Mouse (Mus musculus): ENCODE results near the gene Ypel4.
"Not testable (repeated sequence)": the region's sequence is repeated elsewhere in the genome, so short reads cannot be mapped to it uniquely, and the experiment has no call there.

Gene Ypel4

DNA sequence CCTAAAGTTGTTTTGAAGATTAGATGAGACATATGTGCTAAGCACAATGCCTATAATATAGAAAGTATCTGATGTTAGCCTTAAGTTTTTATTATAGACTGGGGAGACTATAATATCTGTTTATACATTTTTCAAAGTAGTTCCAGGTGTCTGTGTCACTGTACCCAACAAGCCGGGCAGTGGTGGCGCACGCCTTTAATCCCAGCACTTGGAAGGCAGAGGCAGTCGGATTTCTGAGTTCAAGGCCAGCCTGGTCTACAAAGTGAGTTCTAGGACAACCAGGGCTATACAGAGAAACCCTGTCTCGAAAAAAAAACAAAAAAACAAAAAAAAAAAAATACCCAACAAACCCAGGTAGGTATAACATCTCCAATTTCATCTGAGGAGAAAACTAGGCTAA lies 5.7 kb upstream of the Ypel4 start:
- not testable (repeated sequence) for DNase-seq

DNA sequence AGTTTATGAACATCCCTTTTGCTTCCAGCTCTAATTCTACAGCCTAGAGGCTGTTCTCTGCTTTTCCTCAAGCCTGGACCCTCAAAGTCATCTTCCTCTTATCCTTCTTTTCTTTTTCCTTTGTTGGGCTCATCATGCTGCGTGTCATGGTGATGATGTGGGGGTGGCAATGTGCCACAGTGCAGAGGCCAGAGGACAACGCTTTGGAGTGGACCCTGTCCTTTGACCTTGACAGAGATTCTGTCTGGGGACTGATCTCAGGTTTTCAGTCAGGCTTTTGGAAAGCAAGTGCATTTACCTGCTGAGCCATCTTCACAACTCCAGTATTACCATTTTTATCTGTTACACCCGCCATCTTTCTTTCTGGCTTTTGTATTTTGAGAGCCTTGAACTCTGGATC lies 2.7 kb upstream of the Ypel4 start:
- DNase-seq, result peak; percentile 47 to 64

DNA sequence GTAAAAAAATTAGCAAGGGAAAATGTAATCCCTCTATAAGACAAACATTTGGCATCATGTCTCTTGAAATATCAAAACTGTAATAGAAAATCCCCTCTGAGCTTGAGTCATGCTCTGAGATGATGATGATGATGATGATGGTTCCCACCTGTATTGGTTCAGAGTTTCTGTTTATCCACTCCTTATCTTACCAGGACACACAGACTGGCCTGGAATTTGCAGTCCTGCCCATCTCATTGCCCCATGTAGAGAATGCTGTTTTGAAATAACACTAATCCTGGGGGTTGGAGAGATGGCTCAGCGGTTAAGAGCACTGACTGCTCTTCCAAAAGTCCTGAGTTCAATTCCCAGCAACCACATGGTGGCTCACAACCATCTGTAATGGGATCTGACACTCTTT lies 1.5 kb upstream of the Ypel4 start:
- no peak for DNase-seq

DNA sequence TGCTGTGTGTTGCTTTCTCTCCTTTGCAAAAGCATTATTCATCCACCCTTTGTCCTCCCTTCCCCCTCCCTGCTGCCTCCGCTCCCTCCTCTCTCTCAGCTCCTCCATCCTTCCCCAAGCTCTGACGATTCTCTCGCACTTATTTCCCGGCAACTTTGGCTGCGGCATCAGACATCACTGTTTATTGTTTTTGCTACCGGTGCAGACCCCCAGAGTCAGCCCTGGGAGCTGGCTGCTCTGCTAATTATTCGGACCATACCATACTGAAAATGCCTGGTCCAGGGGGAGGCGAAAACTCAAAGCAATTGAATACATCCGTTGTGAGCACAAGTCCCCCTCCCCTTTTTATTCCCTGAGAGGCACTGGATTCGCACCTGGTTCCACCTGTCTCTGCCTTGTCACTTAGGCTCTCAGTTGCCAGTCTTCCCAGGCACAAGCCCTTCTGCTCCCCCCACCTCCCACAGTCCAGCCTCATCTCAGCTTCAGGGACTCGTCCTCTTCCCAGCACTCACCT lies 550 bp downstream of the Ypel4 start:
- DNase-seq, result no peak

DNA sequence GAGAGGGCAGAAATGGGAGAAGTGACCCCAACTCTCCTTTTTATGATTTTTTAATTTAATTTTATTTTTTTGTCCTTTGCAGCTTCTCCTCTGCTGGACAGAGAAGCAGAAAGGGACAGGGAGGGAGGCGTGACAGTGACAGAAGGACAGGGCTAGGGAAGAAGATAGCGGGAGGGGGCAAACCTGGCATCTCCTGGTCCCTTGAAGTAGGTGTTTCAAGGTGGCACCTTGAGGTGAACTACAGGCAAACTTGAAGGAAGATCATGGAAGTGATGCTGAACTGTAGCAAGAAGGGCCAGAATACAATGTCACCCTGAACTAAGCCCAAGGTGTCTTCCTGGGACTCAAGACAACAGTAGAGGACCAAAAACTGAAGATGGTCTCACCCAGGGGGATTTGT lies 1.1 kb downstream of the Ypel4 start:
- DNase-seq, result no peak

DNA sequence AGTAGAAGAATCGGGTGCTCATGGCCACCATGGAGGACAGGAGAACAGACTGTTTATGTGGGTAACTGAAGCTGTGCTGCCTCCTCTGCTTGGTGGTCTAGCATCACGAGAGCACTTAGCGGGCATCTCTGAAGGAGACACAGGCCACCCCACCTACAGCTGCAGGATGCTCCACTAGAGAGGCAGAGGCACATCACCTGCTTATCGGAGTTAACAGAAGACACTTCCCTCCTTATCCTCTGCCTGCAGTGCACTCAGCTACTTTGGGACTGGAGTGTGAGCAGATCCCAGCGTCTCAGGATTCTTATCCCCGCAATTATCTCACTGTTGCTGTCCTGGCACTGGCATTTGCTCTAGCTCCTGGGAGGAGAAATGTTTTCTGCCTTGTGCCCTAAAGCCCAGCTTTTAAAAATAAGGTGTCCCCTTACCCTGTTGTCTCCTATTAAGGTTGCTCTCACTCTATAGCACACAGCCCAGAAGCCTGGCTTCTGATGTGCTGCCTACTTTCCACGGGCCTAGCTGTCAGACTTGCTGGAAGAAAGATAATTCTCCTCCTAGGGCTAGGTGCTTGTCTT lies 1.6 kb downstream of the Ypel4 start:
- no peak for DNase-seq

DNA sequence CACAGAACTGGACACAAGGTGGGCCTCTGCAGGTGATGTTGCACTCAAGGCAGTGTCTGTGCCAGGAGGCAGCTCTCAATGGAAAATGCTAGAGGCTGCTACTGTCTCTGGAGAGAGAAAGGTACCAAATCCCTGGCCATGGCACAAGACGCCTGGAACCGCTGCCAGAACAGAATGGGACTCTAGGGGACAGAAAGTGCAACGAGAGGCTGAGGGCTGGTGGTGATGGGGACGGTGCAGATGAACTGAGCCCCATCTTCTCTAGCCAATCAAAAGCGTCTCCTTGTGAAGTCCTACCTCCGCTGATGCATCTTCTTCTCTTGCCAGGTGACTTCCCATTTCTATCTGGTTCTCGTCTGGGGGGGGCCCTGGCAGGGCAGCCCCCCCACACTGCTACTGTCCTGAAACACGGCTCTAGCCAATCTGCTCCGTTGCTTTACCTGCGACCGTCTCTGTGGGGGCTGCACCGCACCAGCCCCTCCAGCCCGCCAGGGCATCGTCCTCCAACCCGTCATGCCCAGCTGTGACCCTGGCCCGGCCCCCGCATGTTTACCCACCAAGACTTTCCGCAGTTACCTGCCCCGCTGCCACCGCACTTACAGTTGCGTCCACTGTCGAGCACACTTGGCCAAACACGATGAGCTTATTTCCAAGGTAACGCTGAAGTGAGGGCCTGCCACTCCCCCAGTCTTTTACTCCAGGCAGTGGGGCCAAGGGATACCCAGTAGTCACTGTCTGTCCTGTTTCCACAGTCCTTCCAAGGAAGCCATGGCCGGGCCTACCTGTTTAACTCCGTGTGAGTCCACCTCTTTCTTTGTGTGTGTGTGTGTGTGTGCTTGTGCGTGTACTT lies 2.7 kb downstream of the Ypel4 start:
- no peak for DNase-seq

DNA sequence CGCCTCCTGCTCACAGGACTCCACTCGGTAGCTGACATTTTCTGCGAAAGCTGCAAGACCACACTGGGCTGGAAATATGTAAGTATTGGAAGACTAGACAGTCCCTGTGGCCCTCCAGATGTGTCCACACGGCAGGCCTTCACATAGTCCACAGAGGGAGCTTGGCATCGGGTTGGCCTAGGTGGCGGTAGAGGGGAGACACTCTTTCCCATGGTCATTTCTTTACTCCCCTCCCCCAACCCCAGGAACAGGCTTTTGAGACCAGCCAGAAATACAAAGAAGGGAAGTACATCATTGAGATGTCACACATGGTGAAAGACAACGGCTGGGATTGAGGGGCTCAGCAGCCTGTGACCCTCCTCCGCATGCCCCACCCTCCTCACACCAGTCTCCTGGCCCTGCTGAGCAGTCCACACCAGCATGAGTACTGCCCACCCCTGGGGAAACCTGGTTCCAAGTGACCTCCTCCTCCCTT lies 3.6 kb downstream of the Ypel4 start:
- DNase-seq, result peak in 1 of 2 experiments; percentile 39

DNA sequence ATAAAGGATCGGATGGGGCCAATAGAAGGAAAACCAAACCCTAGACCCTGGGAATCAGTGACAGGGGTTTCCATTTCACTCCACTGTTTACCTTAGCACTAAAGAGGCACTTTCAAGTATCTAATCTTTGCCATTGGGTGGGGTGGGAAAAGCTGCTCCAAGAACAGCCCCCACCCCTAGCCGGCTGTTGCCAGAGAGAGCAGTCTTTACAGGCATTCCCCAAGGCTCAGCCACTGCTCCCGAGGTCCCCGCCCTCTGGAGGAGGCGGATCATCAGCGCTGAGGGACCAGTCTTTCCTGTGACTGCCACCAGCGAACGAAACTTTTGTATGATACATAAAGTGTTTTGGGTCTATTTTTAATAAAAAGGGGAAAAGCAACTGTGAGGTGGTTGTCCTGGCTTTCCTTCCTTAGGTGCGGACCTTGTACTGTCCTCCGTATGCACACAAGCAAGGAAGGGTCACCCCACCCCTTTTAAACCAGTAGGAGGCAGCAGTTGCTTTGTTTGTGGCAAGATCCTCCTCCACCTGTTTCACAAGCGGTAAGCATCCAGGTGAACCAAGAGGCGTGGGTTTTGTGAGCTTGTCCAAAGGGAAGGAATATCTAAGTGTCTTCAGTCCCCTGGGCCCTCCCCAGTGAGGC lies 4.5 kb downstream of the Ypel4 start:
- DNase-seq, result peak; percentile 71 to 75

DNA sequence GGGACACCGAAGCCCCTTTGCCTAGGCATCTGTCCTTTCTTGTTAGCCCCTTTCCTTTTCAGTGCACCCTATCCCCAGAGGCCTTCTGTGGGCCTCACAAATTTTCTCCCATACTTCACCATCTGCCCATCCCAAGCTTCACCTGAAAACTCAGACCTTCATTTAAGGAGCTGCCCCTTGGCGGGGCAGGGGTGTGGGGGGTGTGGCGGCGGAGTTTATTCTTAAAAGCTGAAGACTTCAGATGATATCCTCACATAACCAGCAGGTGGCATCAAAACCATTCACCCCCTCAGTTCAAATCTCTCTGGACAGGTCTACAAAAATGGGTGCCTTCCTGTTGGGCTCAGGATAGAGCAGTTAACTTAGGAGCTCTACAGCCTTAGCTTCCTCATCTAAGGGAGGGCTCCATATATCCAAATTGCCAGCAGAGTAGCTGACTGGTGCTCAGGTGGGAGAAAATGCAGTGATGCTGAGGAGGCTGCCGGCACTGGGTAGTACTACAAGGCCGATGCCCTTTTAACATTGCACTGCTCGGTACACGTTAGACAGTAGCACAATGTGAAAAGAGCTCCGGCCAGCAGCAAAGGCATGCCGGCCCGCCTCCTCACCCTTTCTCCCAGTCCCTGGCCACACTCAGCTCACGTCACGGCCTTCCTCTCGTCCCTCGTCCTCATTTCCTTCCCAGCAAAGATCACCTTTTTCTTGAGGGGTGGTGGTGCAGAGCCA lies 6.9 kb downstream of the Ypel4 start:
- peak; percentile 40 to 41 for DNase-seq

DNA sequence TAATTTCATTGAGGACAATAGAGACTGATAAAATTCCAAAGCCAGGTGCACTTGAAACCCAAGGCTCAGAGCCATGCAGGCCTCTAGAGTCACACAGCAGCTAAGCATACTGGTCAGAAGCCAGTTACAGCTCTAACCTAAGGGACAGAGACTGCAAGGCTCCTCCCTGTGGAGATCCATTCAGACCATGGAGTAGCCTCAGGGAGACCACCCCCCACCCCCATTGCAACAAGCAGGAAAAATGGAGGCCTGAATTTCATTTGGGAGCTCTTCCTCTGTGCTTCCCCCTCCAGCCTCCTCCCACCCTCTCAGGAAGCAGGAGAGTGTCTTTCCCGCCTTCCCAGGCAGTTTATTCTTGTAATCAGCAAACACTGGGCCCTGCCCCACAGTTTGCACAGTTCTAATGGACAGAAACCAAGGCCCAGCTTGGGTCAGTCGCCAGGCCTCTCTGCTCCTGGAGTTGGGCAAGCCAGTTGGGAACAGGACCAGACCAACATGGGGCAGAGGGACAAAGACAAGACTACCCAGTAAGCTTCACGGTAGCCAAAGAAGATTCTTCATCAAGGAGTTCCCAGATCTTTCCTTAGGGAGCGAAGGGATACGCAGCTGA lies 8.1 kb downstream of the Ypel4 start:
- DNase-seq, result no peak

DNA sequence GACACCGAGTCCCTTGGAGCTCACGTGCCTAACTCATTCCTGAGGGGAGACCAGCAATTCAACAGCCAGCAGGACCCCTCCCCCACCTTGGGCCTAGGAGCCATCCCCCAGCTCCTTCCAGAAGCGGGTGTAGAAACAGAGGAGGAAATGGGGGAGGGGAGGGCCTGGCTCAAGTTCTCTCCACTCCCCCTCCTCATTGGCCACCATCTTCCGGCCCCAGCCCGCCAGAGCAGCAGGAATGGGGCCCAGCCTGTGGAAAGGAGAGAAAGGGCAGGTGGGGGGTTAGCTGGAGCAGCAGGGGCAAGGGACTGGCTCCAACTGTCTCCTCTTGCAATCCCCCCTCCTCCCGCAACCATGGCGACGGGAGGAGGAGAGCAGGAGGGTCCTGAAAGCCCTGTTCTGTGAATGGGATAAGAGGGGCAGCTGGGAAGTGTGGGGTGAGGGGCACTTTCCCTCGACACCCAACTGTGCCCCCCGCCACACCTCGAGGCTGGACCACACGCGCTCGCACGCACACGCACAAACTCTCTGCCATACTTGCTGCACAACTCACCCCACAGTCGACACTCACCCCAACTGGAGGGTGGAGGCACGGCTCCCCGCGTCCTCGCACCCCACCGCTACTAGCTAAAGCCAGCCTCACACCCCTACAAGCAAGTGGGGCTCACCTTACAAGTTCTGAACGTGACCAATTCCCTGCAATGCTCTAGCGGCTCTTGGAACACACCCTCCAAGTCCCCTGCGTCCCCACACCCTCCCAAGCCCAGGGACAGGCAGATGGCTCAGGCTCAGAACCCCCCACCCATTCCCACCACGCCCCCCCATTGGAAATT lies 8.8 kb downstream of the Ypel4 start:
- DNase-seq, result peak in 1 of 2 experiments; percentile 33

DNA sequence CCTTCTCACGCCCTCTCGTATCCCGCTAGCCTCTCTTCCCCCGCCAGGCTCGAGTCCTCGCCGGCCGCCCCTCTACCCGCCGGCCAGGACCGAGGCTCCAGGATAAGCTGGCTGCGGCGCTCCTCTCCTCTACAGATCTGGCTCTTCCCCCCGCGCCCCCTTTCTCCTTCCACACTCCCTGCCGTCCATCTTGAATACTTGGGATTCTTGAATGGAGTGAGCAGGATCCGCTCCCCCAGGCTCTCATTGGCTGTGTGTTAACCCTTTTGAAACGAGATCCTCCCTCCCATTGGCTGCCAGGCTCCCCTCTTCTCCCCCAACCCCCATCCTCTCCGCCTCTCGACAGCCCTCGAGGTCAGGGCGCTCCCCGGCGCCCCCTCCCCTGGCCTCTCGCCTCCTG lies 9.7 kb downstream of the Ypel4 start, which contains the start of gene Gm19426:
Gene Gm19426 (minus strand): TSS at position 95 of the 400 bp plus-strand sequence.
- DNase-seq, result peak; percentile 84 to 92

DNA sequence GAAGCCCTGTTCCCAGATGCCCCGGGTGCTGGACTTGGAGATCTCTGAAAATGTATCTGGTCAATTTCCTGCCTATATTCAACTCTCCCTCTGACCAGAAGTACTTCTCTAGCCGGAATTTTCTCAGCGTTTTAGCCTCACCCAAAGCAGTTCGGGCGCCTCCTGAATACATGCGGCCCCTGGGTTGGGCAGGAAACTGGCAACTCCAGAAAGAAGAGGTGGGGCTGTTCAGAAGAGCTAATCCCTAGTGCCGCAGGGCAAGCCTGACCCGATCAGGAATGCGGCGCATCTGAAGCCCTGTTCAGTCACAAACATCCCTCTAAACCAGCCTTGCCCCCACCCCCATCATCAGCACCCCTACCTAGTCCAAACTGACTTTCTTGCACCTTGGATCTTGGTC lies 10.3 kb downstream of the Ypel4 start:
- DNase-seq, result no peak

DNA sequence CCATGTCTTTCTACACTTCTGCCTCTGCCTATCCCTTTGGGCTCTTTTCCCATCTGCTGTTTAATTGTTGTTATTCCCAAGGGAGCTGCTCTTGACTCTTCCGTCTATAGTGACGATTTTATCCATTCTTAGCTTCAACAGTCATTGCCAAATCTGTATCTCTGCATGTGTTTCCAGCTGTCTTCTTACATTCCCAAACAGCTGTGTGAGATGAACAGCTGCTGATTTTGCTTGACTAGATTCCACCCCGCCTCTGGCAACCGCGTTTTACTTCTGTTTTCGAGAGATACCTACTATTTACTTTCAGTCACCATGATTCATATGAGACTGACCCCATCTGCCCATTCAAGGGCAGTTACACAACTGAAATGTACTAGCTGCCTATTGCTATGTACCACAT lies 16.3 kb downstream of the Ypel4 start:
- DNase-seq, result no peak

DNA sequence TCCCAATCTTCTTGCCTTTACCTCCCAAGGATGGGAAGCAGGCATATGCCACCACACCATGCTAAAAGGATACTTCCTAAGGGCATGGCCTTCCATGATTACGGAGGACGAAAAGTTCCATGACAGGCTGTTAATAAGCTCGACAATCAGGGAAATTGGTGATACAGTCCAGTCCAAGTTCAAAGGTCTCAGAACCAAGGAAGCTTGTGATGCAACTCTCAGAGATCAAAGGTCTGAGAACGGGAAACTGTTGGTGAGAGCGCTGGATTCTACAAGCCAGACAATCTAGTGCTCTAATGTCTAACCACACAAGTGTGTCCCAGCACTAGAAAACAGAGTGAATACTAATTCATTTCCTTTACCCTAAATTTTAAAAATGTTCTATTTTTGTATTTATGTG lies 22.4 kb downstream of the Ypel4 start:
- DNase-seq, result peak; percentile 52 to 56

DNA sequence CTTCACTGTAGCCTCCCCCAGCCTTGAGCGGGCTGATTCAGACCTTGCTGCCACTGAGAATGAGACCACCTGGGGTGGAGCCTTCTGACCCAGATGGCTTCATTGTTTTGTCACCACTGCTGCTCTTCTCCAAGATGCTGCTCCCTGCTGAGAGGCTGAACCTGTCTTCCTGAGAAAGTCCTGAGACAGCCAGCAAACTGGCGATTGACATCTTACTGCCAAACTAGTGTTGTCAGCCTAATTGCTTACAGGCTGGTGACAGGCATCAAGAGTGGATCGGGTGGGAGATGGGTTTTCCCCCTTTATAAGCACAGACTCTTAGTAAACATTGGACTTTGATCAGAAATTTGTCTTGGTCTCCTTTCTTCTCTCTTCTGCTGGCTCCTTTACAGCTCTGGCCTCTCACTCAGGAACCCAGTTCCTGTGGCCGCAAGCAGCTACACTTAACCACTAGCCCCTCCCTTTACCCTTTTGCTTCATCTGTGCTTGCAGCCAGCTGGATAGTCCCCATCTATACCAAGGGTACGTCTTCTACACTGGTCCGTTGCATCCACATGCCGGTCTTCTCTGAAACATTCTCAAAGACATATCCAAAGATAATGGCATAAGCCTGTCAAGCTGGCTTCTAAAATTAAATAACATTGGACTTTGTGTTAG lies 23.3 kb downstream of the Ypel4 start:
- DNase-seq, result no peak

DNA sequence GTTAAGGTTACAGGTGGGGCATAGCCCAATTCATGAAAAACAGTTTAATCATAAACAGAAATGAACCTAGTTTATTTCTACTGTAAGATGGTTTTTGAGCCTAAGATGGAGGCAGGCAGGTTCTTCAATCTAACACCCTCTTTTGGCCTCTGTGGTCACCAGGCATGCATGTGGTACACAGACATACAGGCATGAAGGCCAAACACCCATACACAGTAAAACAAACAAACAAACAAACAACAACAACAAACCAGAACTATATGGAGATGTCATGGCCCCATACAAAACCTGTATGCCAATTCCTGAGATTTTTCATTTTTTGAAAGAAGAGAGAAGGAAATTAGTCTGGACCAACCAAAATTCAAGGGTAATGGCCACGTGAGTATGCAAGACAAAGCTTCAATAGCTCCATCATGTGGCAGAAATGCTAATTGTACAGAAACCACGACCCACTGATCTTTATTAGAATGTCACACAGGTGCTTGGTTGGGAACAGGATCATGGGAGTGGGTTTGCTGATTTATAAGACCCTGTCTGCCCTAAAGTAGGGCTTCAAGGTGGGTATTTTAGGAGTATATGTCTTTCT lies 24.8 kb downstream of the Ypel4 start:
- DNase-seq, result peak in 1 of 2 experiments; percentile 71

DNA sequence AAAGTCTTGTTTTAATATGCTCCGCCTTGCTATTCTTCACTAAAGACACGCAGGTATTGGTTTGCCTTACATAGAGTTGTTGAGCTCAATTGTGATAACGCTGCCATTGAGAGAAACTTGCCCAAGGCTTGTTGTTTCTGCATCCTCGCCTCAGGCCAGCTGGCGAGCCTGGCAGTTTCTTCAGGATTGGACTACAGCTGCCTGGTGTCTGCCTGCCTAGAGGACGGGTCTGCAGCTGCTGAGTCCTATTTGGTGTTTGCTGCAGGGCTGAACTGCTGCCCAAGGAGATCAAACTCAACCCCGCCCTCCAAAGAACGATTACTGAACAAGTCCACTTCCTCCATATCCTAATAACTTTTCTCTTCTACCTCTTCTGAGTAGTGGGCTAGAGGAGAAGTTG lies 26.9 kb downstream of the Ypel4 start:
- no peak for DNase-seq

DNA sequence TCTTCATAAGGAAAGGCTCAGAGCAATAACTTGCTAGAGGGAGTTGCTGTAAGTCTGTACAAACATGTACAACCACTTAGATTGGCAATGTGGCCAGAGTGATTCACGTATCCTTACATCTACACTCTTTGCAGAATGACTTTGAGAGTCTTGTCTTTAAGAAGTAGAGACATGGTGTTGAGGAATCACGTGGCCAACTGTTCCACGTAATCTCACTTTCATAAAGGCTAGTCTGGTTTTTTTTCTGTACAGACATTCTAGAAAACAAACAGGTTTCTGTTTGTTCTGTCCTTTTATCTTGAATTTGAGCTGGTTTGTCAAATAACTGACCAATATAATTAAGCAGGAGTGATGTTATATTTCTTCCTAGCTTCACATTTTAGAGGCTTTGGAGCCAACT lies 27.5 kb downstream of the Ypel4 start:
- no peak for DNase-seq

DNA sequence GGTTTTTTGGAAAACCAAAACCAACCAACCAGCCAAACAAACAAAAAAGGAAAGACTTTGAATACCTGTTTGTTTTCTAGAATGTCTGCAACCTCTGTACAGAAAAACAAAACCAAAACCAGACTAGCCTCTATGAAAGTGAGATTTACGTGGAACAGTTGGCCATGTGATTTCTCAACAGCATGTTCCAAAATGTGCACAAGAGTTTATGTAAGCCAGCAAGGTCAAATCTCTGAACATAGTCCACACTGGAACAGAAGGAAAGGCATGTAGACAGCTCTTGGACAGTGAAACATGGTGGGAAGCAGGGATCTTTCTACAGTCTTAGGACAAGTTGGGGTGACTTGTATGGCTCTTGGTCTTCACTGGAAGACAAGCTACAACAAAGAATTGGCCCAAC lies 28.0 kb downstream of the Ypel4 start:
- no peak for DNase-seq
